Mouse (Mus musculus) adrenal gland, postnatal 25 days (tissue): Measurements from ENCODE around the gene Arap1. TPM values are rescaled to one million over a fixed set of nuclear protein-coding genes. Genes with fewer than 3 reads are reported as not detected.

Experiments used
- DNase-seq: peaks from one replicate; pipeline ENCODE4 v3.0.0; 2021; ENCODE audit warnings: mixed read lengths
- total RNA-seq: library from RNA; stranded (reverse); gene quantifications from 2 replicates; pipeline ENCODE4 v1.2.3, GENCODE M21; 2021

Arap1 gene
- total RNA-seq, 1 experiment from 2014 or later, result 40.2 TPM

DNA sequence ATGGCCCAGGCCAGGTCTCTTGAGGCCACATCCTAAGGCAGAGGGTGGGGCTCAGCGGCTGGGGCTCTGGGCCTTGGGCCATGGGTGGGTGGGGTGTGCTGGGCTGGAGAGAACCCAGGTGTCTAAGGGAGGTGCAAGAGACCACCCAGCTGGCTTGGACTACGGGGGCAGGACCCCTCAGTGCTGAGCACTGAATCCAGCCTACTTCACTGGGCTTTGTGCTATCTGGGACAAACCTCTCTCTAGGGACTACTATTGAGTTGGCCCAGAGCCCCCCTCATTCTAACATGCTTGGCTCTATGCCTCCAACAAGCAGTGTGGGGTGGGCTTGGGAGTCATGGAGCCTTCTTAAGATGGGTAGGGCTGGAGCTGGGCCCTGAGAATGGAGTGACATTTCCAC lies 47.6 kb downstream of the Arap1 start:
- DNase-seq, result no peak

DNA sequence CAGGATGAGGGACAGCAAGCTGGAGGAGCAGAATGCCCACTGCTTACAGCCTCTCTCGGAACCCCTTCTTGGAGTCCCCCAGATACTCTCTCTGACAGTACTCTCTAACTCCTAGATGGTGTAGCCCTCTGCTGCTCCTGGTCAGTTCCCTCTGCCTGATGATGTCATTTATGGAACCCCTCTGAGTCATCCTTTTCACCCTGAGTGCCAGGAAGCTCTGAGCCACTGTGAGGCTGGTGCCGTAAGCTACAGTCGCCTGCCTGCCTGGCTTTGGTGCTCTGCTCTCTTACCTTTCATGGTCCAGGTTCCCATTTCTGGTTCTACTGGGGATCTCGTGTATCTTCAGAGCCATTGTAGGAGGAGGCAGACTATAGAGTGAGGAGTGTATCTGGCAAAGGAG lies 49.3 kb downstream of the Arap1 start:
- no peak for DNase-seq

DNA sequence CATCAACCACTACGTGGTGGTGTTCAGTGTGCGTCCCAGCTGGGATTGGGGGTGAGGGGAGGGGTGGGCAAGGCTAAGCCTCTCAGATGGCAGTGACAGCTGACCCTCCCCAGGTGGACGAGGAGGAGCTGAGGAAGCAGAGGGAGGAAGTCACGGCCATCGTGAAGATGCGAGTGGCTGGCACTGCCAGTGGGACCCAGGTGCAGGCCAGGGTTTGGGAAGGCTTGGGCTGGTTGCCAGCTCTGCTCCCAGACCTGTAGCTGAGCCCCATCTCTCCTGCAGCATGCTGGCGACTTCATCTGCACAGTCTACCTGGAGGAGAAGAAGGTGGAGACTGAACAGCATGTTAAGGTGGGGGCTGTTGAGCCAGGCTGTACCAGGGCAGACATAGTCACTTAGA lies 53.6 kb downstream of the Arap1 start:
- DNase-seq, result no peak

DNA sequence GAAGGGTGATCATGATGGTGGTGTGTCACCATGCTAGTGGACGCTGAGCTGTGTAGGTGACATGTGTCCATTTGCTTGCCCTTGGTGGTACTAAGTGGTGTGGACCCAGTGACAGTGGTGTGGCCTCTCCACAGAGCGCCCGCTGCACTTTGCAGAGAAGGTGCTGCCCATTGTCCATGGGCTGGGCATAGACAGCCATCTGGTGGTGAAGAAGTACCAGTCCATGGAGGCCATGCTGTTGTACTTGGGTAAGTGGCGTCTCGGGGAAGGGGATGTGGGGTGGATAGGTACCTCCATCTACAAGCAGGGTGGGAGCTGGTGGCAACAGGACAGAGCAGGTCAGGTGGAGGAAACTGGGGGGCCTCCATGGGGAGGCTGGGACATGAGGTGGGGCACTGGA lies 56.0 kb downstream of the Arap1 start:
- DNase-seq, result no peak

DNA sequence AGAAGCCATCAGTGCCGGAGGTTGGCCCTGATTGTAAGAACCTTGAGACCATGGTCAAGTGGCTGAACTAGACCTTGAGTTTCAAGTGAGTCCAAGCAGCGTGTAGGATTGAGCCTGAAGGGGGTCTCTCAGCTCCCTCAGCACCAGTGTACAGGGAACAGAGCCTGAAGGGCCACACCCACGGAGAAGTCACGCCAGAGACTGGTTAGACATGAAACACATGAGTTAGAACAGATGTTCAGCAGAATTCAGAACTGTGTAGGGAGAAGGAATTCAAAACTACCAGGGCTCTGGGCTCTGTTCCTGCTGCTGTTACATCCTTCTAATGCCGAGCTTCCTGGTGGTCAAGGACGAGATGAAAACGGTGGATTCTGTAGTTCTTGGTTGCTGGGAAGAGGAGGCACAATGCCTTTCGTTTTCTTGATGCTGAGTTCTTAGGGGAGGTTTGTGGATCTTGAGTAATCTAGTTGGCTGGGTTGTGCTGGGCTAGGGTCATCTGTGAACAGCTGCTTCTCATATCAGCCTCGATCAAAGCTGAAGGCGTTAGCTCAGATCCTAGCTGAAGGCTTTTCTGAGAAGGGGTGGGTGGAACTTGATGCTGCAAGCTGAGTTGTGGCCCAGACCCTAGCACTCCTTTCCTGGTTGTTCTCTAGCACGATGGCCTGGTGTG lies 62.5 kb downstream of the Arap1 start, which contains the start of gene Gm45837:
TSS of gene Gm45837 (plus strand) at position 620 of the 670 bp plus-strand sequence.
- no peak for DNase-seq

DNA sequence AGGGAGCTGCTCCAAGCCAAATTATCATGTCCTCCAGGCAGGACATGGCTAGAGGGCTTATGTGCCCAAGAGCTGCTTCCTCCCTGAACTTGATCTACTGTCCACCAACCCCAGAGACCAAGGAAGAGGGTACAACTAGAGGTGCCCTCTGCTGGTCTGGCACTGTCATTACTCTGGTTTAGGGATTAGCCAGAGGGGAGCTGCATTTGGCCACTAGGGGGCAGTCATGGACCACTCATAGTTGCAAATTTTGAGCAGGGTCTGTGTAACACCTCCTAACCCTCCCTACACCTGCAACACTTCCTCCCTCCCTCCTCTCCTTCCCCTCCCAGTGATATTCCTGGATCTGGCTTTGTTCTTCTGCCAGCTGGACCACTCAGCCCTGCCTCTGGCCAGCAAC lies 64.9 kb downstream of the Arap1 start:
- DNase-seq, result peak; percentile 83

DNA sequence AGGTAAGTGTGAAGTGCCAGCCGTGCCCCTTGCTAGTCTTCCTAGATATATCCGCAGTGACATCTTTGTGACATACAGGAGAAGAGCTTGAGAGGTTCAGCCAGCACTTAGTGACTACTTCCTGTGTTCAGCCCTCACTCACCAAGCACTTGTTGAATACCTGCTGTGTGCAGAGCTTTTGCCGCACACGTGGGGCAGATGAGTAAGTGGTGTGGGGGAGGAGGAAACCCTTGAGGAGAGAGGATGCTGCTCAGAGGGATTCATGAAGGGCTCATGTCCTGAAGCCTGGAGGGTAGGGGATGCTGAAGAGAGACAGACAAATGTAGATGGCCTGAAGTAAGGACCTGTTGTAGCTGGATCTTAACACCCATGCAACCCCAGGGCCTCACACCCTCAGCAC lies 66.3 kb downstream of the Arap1 start:
- DNase-seq, result no peak

DNA sequence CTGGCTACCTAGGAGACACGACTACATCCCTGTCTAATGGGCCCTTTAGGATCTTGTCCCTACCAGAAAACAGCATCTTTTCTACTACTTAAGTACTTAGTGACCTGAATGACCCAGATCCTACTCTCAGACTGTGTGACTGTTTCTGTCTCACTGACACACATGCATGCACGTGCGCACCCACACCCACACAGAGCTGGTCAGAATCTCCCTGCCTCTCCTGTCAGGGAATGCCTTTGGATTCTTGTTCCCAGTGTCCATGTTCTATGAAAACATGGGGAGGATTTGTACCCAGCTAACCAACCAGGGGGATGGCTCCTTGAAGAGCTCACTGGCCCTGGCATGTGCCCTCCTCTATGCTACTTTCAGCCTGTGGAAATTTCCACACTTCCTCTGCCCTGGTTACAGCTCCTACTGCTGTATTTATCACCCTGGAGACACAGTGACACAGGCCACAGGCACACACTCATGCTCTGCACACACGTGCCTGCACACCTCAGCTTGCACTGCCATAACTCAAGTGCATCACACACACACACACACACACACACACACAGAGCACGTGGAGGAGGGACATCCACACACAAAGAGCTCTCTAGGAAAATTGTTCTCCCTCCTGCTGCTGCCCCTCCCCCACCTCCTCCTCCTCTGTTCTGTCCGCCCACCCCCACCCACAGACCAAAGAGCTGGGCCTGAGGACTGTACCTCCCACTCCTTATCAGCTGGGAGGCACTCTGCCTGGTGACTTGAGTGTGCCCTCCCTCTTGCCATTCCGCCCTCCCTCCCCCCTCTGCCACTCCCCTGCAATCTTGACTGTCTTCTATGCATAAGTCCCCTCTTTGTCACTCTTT lies 67.0 kb downstream of the Arap1 start:
- DNase-seq, result no peak

DNA sequence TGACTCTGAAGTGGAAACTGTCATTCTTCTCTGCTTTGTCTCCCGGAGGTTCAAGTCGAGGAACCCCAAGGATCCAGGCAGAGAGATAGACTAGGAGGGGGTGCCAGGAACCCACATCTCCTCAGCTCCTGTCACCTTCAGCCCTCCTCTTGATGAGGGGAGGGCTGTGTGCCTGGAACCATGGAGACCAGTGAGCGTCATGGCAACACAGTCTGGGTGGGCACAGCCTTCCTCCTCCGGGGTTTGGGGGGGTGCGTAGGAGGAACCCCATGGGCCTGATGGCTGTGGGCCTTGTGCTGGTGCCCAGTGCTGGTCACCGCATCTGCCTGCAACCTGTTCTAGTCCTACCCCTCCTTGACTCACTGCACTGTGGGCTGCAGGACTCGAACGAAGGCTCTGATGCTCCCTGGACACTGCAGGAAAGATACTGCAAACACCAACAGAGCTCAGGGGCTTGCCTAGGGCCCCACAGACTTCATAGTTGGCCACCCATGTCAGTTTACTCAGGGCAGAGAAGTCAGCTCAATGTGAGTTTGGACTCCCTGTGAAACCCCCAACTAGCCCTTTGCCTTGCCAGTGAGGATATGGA lies 67.7 kb downstream of the Arap1 start:
- no peak for DNase-seq

DNA sequence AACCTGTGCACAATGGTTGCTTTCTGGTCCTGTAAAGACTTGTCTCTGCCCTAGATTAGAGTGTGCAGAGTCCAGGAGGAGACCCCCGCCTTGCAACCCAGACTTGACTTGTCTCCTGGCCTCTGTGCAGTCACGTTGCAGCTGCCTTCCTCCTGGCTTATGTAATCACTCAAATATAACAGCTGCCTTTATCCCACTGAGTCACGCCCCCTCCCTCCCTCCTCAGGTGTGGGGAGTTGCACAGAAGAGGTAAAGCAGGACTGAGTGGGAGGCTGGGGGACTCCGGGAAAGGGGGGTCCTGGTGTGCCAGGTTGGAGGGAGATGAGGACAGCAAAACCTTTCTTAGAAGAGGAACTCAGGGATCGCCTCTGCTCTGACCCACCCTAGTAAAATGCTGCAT lies 68.5 kb downstream of the Arap1 start:
- no peak for DNase-seq

DNA sequence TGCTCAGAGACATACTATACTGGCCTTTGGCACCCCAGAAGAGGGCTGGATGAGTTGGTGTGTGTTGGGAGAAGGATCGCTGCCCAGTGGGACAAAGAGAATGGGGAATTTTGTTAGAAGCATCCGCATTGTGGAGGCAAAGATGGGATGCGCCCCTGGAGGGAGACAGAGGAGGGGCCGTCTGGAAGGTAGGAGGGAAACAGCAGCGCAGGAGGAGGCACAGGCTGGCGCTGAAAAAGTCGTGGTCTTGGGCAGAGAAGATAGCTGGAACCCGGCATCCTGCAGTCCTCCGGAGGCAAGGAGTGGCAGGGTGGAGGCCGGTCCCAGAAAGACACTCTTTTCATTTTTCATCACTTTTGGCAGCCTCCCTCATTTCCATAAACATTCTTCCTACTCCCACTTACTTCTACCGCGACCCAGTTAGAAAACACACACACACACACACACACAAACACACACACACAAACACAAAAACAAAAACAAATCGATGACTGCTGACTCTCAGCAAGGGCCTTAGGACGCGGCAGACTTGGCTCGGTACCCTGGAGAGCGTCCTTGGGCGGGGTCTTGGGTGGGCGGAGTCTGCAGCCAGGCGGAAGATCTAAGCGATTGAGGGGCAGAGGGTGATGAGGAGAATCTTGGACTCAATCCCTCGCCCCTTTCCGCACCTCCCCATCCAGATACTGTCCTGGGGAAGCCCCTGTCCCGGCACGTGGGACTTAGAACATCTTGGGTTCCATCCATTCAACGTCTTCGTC lies 71.3 kb downstream of the Arap1 start:
- no peak for DNase-seq

DNA sequence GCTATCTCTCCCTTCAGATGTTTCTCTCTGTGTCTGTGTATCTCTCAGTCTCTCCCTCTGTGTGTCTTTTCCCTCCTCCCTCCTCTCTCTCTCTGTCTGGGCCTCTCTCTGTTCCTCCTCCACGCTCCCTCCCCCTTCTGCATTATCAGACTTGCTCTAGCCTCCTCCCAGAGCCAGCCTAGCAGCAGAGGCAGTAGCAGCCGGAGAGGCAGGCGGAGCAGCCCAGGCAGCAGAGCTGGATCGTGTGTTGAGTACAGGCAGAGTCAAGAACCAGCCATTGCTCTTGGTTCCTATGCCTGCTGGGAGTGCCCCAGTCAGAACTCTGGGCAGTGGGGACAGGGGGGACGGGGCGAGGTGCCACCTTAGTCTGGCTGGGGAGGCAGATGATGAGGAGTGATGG lies 73.7 kb downstream of the Arap1 start, which contains the start of gene Pde2a:
TSS of gene Pde2a (plus strand) at position 163 of the 400 bp plus-strand sequence.
- DNase-seq, result no peak

DNA sequence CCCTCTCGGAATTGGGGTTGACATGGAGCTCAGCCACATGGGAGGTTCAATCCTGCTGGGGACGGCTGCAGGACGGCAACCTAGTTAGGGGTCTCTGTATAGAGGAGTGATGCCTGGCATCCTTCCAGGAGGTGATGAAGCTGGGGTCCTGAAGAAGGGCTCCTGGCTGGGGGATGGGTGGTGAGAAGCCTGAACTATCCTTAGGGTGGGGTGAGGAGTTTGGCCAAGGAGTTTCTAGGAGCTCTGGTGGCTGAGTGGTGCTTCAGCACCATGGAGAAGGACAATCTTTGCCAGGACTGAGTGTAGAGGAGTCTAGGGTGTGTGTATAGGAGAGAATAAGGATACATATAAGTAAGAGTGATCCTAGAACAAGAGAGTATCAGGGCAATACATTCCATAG lies 74.2 kb downstream of the Arap1 start:
- DNase-seq, result no peak

DNA sequence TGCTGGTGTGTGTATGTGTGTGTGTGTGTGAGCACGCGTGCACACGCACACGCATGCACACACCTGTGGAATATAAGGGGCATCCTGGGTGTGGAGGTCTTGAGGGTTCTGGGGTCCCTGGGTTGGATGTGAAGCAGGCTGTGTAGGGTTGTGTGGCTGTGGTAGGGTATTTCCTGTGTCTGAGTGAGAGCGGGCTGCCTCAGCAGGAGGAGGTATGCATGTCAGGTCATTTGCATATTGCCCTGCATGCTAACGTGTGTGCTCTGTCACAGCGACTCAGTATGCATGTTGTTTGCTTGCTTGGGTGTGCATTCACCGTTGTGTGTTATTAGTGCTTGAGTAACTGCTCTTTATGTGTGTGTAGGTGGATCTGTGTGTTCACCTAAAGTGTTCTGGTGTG lies 74.8 kb downstream of the Arap1 start:
- no peak for DNase-seq

DNA sequence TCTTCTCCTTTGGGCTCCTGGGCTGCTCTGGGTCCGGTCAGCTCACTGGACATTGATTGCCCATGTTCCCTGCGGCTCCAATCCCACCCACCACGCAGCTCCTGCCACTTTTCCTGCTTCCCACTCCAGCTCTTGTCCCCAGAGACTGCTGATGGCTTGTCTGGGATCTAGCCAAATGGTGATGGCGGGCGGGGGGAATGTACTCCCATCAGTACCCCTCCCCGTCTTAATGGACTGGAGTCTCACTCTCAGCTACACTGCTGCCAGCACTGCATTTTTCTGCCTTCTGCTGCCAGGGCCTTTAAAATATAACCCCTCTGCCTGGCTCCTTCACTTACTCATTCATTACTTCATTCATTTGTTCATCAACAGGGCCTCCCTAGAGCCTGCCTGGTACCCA lies 76.1 kb downstream of the Arap1 start:
- DNase-seq, result no peak

DNA sequence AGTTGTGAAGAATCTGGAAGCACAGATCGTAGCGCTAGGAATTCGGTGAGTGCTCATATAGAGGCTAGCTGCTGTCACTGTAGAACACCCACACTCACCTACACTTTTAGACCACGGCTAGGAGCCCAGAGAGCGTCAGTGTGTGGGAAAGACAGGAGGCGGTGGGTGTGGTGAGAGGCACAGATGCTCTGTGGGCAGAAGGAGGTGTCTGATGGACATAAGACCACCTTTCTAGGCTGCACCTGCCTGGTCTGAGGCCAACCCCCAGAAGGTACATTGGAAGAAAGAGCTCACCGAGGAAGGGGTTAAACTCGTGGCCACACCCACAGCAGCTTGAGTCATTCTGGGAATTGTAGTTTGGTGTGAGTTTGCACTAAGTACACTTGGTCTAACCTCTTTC lies 78.8 kb downstream of the Arap1 start:
- no peak for DNase-seq

DNA sequence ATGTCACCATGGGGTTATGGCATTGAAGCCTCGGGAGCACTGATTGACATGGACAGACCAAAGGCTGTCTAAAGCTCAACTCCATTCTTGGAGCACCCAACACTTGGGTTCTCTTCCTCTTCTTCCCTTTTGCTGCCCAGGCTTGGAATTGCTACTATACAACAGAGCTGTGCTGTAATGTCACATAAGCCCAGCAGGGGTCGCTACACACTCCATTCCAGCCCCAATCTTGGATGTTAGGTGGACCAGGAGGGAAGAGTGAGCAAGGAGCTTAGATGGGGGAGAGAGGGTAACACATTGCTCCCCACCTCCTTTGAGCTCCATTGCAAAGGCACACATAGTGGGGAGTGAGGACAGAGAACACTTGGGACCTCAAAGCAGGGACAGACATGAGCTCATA lies 79.9 kb downstream of the Arap1 start:
- peak; percentile 57 for DNase-seq

DNA sequence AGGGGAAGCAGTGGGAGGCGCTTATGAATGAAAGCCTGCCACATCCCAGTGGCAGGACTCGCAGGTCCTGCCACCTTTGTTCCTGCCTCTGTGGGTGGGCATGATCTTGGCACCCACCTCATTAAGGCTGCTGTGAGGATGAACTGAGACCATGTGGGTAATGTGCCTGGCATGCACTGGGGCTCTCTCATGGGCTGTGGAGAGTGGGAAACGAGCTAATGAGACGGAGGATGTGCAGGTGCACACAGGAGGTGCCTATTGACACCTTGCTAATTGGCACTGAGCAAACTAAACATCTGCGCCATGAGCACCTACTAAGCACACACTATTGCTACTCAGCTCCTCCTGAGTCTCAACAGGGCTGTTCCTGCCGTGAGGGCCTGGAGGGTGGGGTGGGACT lies 87.2 kb downstream of the Arap1 start:
- DNase-seq, result no peak

DNA sequence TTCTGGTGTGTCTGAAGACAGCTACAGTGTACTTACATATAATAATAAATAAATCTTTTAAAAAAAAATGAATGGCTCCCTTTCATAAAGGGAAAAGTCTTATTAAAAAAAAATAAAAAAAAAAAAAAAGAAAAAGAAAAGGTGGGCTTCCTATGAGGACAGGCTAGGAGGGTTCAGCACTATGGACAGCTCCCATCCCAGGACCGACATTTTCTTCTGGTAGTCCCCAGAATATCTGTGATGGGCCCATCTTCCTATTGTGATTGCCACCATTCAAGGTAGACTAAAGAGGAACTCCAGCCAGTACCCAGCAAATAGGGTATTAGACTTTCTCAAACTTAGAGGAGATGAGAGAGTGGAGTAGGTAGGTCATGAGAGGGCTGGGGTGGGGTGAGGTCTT lies 90.0 kb downstream of the Arap1 start:
- DNase-seq, result no peak

DNA sequence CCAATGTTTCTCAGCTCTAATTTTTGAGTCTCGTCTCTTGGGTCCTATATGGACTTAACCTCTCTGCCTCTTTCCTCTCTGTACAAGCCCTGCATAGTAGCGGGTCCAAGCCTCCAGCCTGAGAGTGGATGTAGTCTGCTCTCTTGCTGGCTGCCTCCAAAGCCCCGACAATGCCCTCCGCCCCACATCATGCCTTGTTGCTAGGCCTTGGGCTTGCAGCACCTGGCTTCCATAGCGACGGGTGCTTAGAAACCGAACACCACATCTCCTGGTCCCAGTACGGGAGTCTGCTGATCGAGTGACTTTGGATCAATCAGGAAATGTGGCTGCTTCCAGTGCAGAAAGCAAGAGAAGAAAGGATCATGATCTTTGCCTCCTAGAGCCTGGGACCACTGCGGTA lies 95.2 kb downstream of the Arap1 start:
- no peak for DNase-seq

DNA sequence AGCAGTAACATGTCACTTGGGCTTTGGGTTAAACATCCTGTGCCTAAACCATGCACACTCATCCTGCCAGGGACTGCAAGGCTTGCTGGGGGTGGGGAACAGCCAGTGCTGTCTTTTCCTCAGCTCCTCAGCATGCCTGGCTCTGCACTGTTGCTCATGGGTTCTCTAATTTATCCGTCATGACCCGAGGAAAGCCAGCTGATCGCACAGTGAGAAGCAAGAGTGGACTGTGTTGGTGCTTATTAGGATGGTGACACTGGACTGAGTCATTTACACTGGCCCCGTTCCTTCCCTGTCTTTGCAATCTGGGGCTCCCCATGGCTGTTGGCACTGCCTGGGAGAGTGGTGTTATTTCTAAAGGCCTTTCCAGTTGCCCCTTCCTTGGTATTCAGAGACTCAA lies 96.3 kb downstream of the Arap1 start:
- no peak for DNase-seq

DNA sequence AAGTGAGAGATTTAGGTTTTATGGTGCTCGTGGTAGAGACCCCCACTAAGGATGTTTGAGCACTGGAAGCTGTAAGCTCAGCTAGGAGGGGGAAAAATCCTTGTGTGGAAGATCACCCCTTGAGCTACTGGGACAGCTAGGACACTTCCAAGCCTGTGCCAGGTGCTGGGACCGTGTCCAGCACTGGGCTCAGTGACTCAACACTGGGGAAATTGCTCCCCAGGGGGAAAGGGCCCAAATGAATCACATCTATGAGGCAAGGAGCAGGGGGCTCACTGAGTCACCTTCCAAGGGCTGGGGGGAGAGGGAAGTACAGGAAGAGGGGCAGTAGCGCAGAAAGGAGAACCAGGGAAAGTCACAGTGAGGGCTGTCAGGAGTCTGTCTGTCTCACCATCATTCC lies 102.0 kb downstream of the Arap1 start:
- peak; percentile 61 for DNase-seq
